Mouse (Mus musculus): ENCODE measurements at regions not wholly inside any gene's neighbourhood (a gene's known extent, or its start where the extent isn't known, plus 50 kb on each side); places are given as distances from the start of the nearest gene placed in this dataset.

GRCm38 (mm10) chr2:30698758-30699535 is 104.1 kb downstream of the Cstad start:
- DNase-seq (ENCODE audit: low spot score in 2 of 2): no peak

- DNase-seq (ENCODE audit: low spot score in 2 of 2): no peak
Observed at GRCm38 (mm10) chr2:30697851-30698250, 103.0 kb downstream of the Cstad start.

GRCm38 (mm10) chr2:30695771-30696456 is 101.1 kb downstream of the Cstad start:
- no peak for DNase-seq (ENCODE audit: low spot score in 2 of 2)

- no peak for DNase-seq (ENCODE audit: low spot score in 2 of 2)
Observed at GRCm38 (mm10) chr2:30695041-30695440, 100.2 kb downstream of the Cstad start.

GRCm38 (mm10) chr2:30693206-30694035 is 98.6 kb downstream of the Cstad start:
- DNase-seq (ENCODE audit: low spot score in 2 of 2): peak; percentile 72 to 82

DNA sequence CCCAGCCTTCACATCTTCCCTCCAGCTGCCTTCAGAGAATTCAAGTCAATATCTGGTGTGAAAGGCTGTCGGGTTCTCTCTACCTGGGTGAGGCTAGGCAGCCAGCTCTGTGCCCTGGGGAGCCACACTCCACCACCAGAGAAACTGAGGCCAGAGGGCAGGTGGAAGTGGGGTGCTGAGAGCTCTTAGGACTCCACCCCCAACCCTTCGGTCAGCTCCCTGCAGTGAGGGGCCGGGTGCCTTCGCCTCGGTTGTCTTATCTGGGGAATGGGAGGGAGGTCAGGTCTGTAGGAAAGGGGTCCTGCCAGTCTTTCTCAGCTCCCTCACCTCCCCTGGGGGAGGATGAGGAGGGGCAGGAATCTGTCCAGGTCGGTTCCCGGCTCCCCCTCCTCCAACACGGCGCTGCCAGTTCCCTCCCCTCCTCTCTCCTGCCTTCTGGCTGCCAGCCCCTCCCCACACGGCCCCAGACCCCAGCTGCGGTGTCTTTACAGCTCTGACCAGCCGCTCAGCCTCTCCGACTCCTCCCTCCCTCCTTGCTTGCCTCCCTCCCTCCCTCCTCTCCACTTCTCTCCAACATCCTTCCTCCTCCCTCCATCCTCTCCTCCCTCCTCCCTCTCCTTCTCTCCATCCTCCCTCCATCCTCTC is 97.8 kb downstream of the Cstad start:
- DNase-seq (ENCODE audit: low spot score in 2 of 2): peak in 1 of 2 experiments; percentile 22

DNA sequence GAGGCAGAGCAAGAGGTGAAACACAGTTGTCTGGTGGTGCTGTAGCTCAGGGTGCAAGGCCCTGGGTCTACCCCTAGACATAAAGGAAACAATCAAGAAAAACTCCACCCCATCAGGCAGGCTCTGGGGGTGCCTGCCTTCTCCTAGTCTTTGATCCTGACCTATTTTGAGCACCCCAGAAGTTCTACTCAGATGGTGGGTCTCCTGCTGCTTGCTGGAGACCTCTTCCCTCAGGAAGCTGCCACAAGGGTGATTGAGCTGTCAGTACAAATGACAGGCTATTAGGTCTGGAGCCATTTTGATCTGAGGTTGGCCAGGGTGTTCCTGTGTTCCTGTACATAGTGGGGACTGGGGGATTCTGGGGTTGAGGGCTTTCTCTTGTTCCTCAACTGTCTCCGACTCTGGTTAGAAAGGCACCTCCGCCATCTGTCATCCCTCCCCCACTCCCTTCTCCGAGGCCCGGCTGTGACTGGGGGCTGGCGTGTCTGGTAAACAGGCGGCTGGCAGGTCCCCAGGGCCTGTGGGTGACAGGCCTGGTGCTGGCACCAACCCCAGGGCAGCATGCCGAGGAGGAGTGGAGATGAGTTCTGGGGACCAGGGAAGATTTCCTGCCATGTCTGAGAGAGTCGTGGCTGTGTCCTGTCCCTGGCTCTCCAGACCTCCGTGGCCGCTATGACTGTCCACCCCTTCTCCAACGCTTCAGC is 97.2 kb downstream of the Cstad start:
- DNase-seq (ENCODE audit: low spot score in 2 of 2): peak; percentile 28 to 69

DNA sequence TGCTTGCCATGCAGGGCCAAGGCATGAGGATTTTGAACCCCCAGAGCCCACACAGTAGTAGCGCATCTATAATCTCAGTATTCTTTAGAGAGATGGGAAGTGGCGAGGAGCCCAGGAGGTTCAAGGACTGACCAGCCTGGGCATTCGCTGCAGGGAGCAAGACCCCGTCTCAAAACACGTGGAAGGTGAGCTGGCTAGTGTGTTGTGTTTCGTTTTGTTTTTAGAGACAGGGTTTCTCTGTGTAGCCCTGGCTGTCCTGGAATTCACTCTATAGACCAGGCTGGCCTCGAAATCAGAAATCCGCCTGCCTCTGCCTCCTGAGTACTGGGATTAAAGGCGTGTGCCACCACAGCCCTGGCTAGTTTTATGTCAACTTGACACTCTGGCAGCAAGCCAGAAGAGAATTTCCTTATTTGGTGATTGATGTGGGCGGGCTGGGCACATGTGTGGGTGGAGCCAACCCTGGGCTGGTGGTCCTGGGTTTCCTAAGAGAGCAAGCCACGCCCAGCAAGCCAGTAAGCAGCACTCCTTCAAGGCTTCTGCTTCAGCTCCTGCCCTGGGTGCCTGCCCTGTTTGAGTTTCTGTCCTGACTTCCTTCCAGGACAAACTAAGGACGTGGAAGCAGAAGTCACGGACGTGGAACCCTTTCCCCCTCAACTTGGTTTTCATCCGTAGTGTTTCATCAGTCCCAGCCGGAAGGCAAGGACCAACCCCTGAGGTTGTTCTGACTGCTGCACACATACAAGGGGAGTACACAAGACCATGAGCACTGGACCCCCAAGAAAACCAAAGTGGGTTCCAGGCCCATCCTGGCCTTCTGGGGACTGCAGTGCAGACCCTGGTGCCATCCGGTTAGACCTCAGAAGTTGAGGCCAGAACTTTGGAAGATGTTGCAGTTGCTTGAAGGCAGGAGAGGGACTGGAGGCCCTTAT is 96.4 kb downstream of the Cstad start:
- no peak for DNase-seq (ENCODE audit: low spot score in 2 of 2)

GRCm38 (mm10) chr2:30690307-30690706 is 95.5 kb downstream of the Cstad start:
- peak in 1 of 2 experiments; percentile 55 for DNase-seq (ENCODE audit: low spot score in 2 of 2)

DNA sequence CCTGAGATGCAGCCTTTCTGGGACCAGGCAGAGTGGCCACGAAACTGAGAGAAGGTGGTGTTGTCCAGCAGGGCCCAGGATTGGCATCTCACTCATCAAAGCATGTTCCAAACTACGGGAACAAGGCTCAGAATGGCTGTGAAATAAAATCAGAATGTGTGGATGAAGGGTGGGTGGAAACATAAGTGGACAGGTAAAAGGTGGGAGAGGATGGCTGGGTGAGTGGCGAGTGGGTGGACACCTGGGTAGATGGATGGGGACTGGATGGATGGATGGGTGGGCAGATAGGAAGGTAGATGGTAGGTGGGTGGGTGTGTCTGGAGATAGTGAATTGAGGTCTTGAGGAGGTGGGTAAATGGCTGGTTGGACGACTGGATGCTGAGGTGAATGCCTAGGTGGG is 93.6 kb downstream of the Cstad start:
- no peak for DNase-seq (ENCODE audit: low spot score in 2 of 2)

DNA sequence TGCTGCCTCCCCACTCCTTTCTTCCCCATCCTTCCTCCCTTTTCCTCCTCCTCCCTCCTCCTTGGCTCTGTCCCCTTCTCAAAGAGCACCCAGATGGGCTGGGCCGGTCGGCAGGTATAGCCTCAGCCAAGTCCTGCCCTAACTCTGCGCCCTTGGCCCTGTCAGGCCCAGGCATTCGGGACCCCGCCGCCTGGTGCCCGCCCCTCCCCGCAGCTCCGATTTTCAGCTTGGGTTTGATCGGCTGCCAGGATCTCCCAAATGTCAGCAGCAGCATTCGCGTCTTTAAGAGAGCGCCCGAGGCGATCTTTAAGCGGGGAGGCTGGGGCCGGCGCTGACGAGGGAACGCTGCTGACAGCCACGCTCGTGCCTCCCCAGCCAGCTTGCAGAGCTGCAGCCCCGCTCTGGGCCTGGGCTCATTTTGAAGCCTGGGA is 92.3 kb downstream of the Cstad start:
- peak in 1 of 2 experiments; percentile 38 for DNase-seq (ENCODE audit: low spot score in 2 of 2)

GRCm38 (mm10) chr2:30686359-30686758 is 91.5 kb downstream of the Cstad start:
- no peak for DNase-seq (ENCODE audit: low spot score in 2 of 2)

DNA sequence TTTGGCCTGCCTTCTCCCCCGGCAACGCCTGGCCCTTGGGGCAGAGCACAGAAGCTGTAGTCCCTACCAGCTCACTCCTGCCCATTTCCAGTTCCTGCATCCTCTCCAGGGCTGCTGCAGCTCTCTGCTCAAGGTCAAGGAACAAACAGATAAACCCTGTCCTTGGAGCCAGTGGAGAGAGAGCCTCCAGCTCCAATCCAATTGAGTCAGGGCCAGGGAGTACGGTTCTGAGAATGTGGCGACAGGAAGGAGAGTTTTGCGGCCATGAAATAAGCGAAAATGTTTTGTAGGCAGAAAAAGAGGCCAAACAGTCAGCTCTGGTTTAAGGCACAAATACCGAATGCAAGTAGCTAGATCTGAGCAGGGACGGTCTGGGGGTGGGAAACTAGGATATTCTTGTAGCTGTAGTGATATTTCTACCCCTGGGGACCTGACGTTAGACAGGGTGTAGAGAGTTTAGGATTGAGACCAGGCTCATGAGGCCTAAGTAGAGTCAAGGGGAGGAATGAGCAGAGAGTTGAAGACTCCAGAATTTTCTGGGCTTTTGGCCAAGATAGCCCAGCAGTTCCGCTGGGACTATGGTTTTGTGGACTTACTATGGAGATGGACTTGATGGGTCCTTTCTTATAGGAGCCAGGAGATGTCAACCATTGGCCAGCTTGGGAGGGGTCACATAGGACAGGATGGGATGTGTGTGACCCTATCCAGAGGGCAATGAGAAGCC is 90.5 kb downstream of the Cstad start:
- DNase-seq (ENCODE audit: low spot score in 2 of 2): no peak

DNA sequence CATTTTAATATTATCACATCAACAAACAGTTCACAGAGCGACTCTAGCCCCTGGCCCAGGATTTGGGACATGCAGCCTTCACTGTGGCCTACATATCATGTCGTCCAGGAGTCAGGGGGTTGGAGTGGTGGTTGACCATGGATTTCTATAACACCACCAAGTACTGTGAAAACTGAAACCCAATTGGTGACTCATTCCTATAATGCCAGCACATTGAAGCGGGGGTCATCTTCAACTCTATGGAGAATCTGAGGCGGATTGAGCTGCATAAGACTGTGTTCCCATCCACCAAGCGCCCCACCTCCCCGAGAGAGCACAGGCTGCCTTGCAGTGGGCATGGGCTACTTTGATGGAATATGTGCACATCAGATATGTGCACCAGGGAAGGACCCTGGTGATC is 89.6 kb downstream of the Cstad start:
- DNase-seq (ENCODE audit: low spot score in 2 of 2): no peak

DNA sequence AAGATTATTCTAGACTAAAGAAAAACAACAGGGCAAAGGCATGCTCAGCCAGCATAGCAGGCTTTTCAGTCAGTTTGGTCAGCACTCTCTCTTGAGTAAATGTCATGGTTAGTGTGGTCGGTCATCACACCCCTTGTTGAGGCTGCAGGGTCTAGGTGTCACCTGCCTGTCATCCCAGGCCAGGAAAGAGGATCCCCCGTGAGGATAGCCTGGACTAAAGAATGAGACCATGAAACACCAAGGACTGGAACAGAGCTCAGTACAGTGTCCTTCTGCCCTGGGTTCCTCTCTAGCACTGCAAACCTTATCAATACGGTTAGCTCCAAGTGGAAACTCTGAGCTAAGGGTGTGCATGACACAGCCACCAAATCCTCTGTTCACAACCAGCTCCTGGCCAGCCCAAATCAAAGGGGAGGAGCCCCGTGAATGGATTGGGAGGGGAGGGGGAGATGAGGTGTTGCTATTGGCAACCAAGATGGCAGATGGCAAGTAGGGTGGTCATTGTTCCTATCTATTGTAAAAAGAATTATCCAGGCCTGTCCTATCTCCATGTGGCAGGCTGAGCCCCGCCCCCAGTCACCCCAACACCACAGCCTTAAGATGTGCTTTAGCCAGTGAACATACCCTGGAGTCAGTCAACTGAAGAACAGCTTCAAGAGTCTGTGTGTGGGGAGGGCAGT is 87.4 kb downstream of the Cstad start:
- DNase-seq (ENCODE audit: low spot score in 2 of 2): no peak

DNA sequence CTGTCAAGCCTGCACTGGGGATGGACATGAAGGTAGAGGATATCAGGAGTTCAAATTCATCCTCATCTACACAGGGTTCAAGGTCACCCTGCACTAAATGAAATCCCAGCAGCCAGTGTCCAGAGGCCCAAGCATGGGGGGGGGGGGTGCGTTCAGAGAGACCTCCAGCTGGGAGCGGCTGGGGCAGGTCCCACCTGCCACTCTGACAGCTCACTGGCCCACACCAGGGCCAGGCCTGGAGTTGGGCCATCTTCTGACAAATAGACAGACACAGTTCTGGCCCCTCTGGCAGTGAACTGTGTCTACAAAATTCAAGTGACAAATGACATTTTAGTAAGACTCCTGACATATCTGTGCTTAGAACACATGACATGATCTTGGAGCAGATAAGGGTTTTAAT is 86.8 kb downstream of the Cstad start:
- DNase-seq (ENCODE audit: low spot score in 2 of 2): no peak

DNA sequence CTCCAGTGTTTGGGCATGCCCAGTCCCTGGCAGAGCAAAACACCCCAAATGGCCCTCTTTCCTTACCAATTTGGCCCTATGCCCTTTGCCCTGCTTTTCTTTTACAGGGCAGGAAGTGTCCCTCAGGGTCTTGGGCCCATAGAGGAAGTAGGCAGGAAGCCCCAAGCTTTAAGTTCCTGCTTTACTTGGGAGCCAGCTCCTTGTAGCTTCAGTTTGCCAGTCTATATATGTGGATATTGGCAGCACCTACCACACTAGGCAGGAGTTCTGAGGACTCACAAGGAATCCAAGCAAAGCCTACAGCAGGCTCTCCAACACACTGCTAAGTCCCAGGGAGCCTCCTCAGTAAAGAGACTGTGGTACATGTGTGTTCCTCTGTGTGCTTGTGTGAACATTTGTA is 84.2 kb downstream of the Cstad start:
- DNase-seq (ENCODE audit: low spot score in 2 of 2): no peak

- DNase-seq (ENCODE audit: low spot score in 2 of 2): no peak
Observed at GRCm38 (mm10) chr2:30677498-30677897, 82.7 kb downstream of the Cstad start.
